9 mouse cellular contexts compared by ENCODE assay signal in genomic region chr9:107888267-107888850, GRCm38 (mm10). TPM values are rescaled to one million over a fixed set of nuclear protein-coding genes. Genes with fewer than 3 reads are reported as not detected.
A peak's percentile ranks its signal among the peaks of the same experiment; 100 is the strongest.
DNase-seq lines count a peak whose midpoint lies in the region; ATAC-seq lines count a peak whose summit lies in the region.
"Had no signal": no experiment of that assay in that cellular context is flagged by ENCODE, and none has a peak within 500 bp of the region (broad histone marks: within the 10 kb centered on the region; RNA-seq: fewer than 3 reads in every experiment).

No protein-coding gene starts in this region.

- H3K9ac ChIP-seq in forebrain, embryonic 13.5 days, result peak overlapping the region; percentile 83

- H3K4me2 ChIP-seq in forebrain, embryonic 13.5 days, result peak overlapping the region; percentile 82

- H3K36me3 ChIP-seq in forebrain, embryonic 13.5 days (ENCODE audit: poor library complexity, severe bottlenecking), result no peaks in the 10 kb centered on the region; the same call in 1 of the 2 replicates
- no peaks in the 10 kb centered on the region for H3K36me3 ChIP-seq in midbrain, embryonic 10.5 days

- H3K4me1 ChIP-seq in forebrain, embryonic 13.5 days, result peaks cover 11% of the 10 kb centered on the region
- H3K4me1 ChIP-seq in midbrain, embryonic 10.5 days, result peaks cover 19% of the 10 kb centered on the region

- DNase-seq in cerebellum, adult 8-10 months, result peak; percentile 39
- no peak for DNase-seq in cerebellum, adult 11 months
- peak; percentile 24 for DNase-seq in urinary bladder, postnatal 14 days (ENCODE audit: low spot score)
- DNase-seq in urinary bladder, postnatal 10 days (ENCODE audit: low spot score), result no peak
- DNase-seq in kidney, adult 8-10 months, result peak; percentile 44 to 45
- DNase-seq in midbrain, embryonic 10.5 days (ENCODE audit: low spot score), result no peak
- no peak for DNase-seq in layer of hippocampus, adult 8-10 months (ENCODE audit: low spot score in 2 of 2)

- ATAC-seq in forebrain, embryonic 13.5 days, result peak; percentile 75

- H3K27me3 ChIP-seq in forebrain, embryonic 13.5 days, result peaks cover 18% of the 10 kb centered on the region
- H3K27me3 ChIP-seq in midbrain, embryonic 10.5 days (ENCODE audit: low read depth, poor library complexity, severe bottlenecking), result peaks cover 20% of the 10 kb centered on the region

- H3K4me3 ChIP-seq in forebrain, embryonic 13.5 days, result peak overlapping the region; percentile 86
- H3K4me3 ChIP-seq in midbrain, embryonic 10.5 days, result peak overlapping the region; percentile 66

- H3K27ac ChIP-seq in forebrain, embryonic 13.5 days, result peak overlapping the region; percentile 68
- peak overlapping the region; percentile 75 for H3K27ac ChIP-seq in midbrain, embryonic 10.5 days (replicated peaks)

- no peaks in the 10 kb centered on the region for H3K9me3 ChIP-seq in forebrain, embryonic 13.5 days (replicated peaks)
- H3K9me3 ChIP-seq in midbrain, embryonic 10.5 days (replicated peaks), result no peaks in the 10 kb centered on the region

- 0% methylated on average over 18 of the region's 18 CpGs for WGBS in forebrain, embryonic 13.5 days
- WGBS in midbrain, embryonic 10.5 days, result under 1% methylated on average over 18 of the region's 18 CpGs

RNA-seq across cellular contexts. Expression of gene Mon1a, which starts 0.4 kb away (rescaled TPM):
- polyA plus RNA-seq in forebrain, embryonic 13.5 days (2015; fragmentation: Nextera tagmentation; extraction: Ambion mirVana), result 18.9 and 20.6 TPM in 2 replicates
- 11.6 and 15.3 TPM in 2 replicates for polyA plus RNA-seq in midbrain, embryonic 10.5 days (2016; fragmentation: Nextera tagmentation; extraction: Ambion mirVana)
- 10 to 100 TPM; 21.0 to 30.2 (median 27.2) TPM for total RNA-seq in layer of hippocampus, adult 8-10 months (2022)

RNA-seq across cellular contexts. Expression of gene Rbm6, which starts 15.3 kb away (rescaled TPM):
- polyA plus RNA-seq in forebrain, embryonic 13.5 days (2015; fragmentation: Nextera tagmentation; extraction: Ambion mirVana), result 125 and 129 TPM in 2 replicates
- 101 and 115 TPM in 2 replicates for polyA plus RNA-seq in midbrain, embryonic 10.5 days (2016; fragmentation: Nextera tagmentation; extraction: Ambion mirVana)
- 10 to 100 TPM; 60.2 to 80.8 (median 68.6) TPM for total RNA-seq in layer of hippocampus, adult 8-10 months (2022)

RNA-seq across cellular contexts. Expression of gene Mst1r, which starts 18.3 kb away (rescaled TPM):
- polyA plus RNA-seq in forebrain, embryonic 13.5 days (2015; fragmentation: Nextera tagmentation; extraction: Ambion mirVana), result 0.46 and 0.74 TPM in 2 replicates
- 0.78 and 0.79 TPM in 2 replicates for polyA plus RNA-seq in midbrain, embryonic 10.5 days (2016; fragmentation: Nextera tagmentation; extraction: Ambion mirVana)
- 1 to 10 TPM; 1.5 to 3.9 (median 2.5) TPM for total RNA-seq in layer of hippocampus, adult 8-10 months (2022)

RNA-seq across cellular contexts. Expression of gene Actl11, which starts 39.9 kb away (rescaled TPM):
- not detected in 2 replicates for polyA plus RNA-seq in forebrain, embryonic 13.5 days (2015; fragmentation: Nextera tagmentation; extraction: Ambion mirVana)
- not detected in 2 replicates for polyA plus RNA-seq in midbrain, embryonic 10.5 days (2016; fragmentation: Nextera tagmentation; extraction: Ambion mirVana)
- total RNA-seq in layer of hippocampus, adult 8-10 months (2022), result not detected
- total RNA-seq: left cerebral cortex, postnatal 25 days had no signal

RNA-seq across cellular contexts. Expression of gene Camkv, which starts 47.1 kb away (rescaled TPM):
- 23.6 and 27.2 TPM in 2 replicates for polyA plus RNA-seq in forebrain, embryonic 13.5 days (2015; fragmentation: Nextera tagmentation; extraction: Ambion mirVana)
- polyA plus RNA-seq in midbrain, embryonic 10.5 days (2016; fragmentation: Nextera tagmentation; extraction: Ambion mirVana), result 20.9 and 23.0 TPM in 2 replicates
- total RNA-seq in layer of hippocampus, adult 8-10 months (2022), result 100 to 1,000 TPM; 470 to 535 (median 505) TPM

Comparison
In these comparisons a context has a peak if more than half of its experiments do, and no peak if none do; other contexts are left out.
1. DNase-seq: peak in cerebellum, adult 8-10 months (single experiment), urinary bladder, postnatal 14 days (single experiment) and kidney, adult 8-10 months (2 of 2); none in cerebellum, adult 11 months (single experiment), urinary bladder, postnatal 10 days (single experiment), midbrain, embryonic 10.5 days (single experiment) and layer of hippocampus, adult 8-10 months (0 of 2).